Mouse (Mus musculus): ENCODE results near the gene Lgr6. TPM values are rescaled to one million over a fixed set of nuclear protein-coding genes. Genes with fewer than 3 reads are reported as not detected.

Gene Lgr6
- polyA plus RNA-seq, 1 experiment from 2014 or later: 0.76 TPM

- 3% methylated on average over 11 of the region's 11 CpGs for WGBS
Measured at GRCm38 (mm10) chr1:134962821-134963220, 142.3 kb downstream of the Lgr6 start.

GRCm38 (mm10) chr1:134962053-134962803 lies 142.8 kb downstream of the Lgr6 start, which contains the start of gene Ube2t:
TSS of gene Ube2t (plus strand) at chr1:134962565.
- Histone ChIP-seq H3K27me3 (ENCODE audit: insufficient read depth, low read length) (no peaks in the 10 kb centered on the region), H3K9me3 (ENCODE audit: low read length) (no peaks in the 10 kb centered on the region), H3K4me2 (replicated peaks; ENCODE audit: low read depth, low read length) (peak within 1 kb of the TSS; percentile 69), H3K36me3 (ENCODE audit: insufficient read depth, low read length) (0 out of 2 replicates have a peak, but pooled peaks cover 3% of the 10 kb centered on the region), H3K27ac (ENCODE audit: low read length) (peak within 1 kb of the TSS; percentile 61), H3K4me1 (ENCODE audit: insufficient read depth, low read length) (peaks cover 14% of the 10 kb centered on the region), H3K4me3 (ENCODE audit: low read length) (peak within 1 kb of the TSS; percentile 79), H3K9ac (replicated peaks; ENCODE audit: low read length) (peak within 1 kb of the TSS; percentile 78)
- 2% methylated on average over 50 of the region's 50 CpGs for WGBS
- peak; percentile 99 for ATAC-seq (ENCODE audit: low FRiP score, low TSS enrichment)

More at GRCm38 (mm10) chr1:134962821-134963220, 142.3 kb downstream of the Lgr6 start:
- 0 out of 2 replicates have a peak, but pooled peaks cover 3% of the 10 kb centered on the region for H3K36me3 ChIP-seq (ENCODE audit: insufficient read depth, low read length)
- H3K4me2 ChIP-seq (replicated peaks; ENCODE audit: low read depth, low read length): peak overlapping the region; percentile 69
- peak overlapping the region; percentile 61 for H3K27ac ChIP-seq (ENCODE audit: low read length)
- peak overlapping the region; percentile 78 for H3K9ac ChIP-seq (replicated peaks; ENCODE audit: low read length)
- ATAC-seq (ENCODE audit: low FRiP score, low TSS enrichment): peak; percentile 77; the same call in 1 of the 2 replicates
- H3K9me3 ChIP-seq (ENCODE audit: low read length): no peaks in the 10 kb centered on the region
- H3K4me3 ChIP-seq (ENCODE audit: low read length): peak overlapping the region; percentile 79
- no peaks in the 10 kb centered on the region for H3K27me3 ChIP-seq (ENCODE audit: insufficient read depth, low read length)
- peaks cover 14% of the 10 kb centered on the region for H3K4me1 ChIP-seq (ENCODE audit: insufficient read depth, low read length)

- no peak overlapping the region for H3K4me3 ChIP-seq (ENCODE audit: low read length)
- ATAC-seq (ENCODE audit: low FRiP score, low TSS enrichment): no peak
Measured at GRCm38 (mm10) chr1:134960634-134961033, 144.4 kb downstream of the Lgr6 start.

GRCm38 (mm10) chr1:134955637-134956176 lies 149.4 kb downstream of the Lgr6 start, which contains the start of gene Ppp1r12b:
TSS of gene Ppp1r12b (minus strand) at chr1:134955942.
- ATAC-seq (ENCODE audit: low FRiP score, low TSS enrichment): peak; percentile 100
- whole genome bisulfite sequencing: under 1% methylated on average over 39 of the region's 39 CpGs
- H3K27me3 ChIP-seq (ENCODE audit: insufficient read depth, low read length): no peaks in the 10 kb centered on the region
- no peaks in the 10 kb centered on the region for H3K9me3 ChIP-seq (ENCODE audit: low read length)
- H3K27ac ChIP-seq (ENCODE audit: low read length): peak within 1 kb of the TSS; percentile 91
- no peaks in the 10 kb centered on the region for H3K36me3 ChIP-seq (ENCODE audit: insufficient read depth, low read length)
- H3K4me2 ChIP-seq (replicated peaks; ENCODE audit: low read depth, low read length): peak within 1 kb of the TSS; percentile 92
- H3K4me1 ChIP-seq (ENCODE audit: insufficient read depth, low read length): peaks cover 13% of the 10 kb centered on the region
- H3K9ac ChIP-seq (replicated peaks; ENCODE audit: low read length): peak within 1 kb of the TSS; percentile 96
- peak within 1 kb of the TSS; percentile 93 for H3K4me3 ChIP-seq (ENCODE audit: low read length)

More at GRCm38 (mm10) chr1:134960634-134961033, 144.4 kb downstream of the Lgr6 start:
- Histone ChIP-seq H3K4me2 (replicated peaks; ENCODE audit: low read depth, low read length) (no peak overlapping the region), H3K9ac (replicated peaks; ENCODE audit: low read length) (no peak overlapping the region), H3K9me3 (ENCODE audit: low read length) (no peaks in the 10 kb centered on the region), H3K36me3 (ENCODE audit: insufficient read depth, low read length) (0 out of 2 replicates have a peak, but pooled peaks cover 1% of the 10 kb centered on the region), H3K4me1 (ENCODE audit: insufficient read depth, low read length) (peaks cover 14% of the 10 kb centered on the region), H3K27me3 (ENCODE audit: insufficient read depth, low read length) (no peaks in the 10 kb centered on the region), H3K27ac (ENCODE audit: low read length) (no peak overlapping the region)
- WGBS: 57% methylated on average over 7 of the region's 7 CpGs

- Histone ChIP-seq H3K9me3 (ENCODE audit: low read length) (no peaks in the 10 kb centered on the region), H3K4me3 (ENCODE audit: low read length) (peak overlapping the region; percentile 93), H3K36me3 (ENCODE audit: insufficient read depth, low read length) (no peaks in the 10 kb centered on the region), H3K27ac (ENCODE audit: low read length) (peak overlapping the region; percentile 91), H3K4me1 (ENCODE audit: insufficient read depth, low read length) (peaks cover 13% of the 10 kb centered on the region), H3K4me2 (replicated peaks; ENCODE audit: low read depth, low read length) (peak overlapping the region; percentile 92), H3K9ac (replicated peaks; ENCODE audit: low read length) (peak overlapping the region; percentile 96), H3K27me3 (ENCODE audit: insufficient read depth, low read length) (no peaks in the 10 kb centered on the region)
- ATAC-seq (ENCODE audit: low FRiP score, low TSS enrichment): peak; percentile 31; the same call in 1 of the 2 replicates
- WGBS: 4% methylated on average over 16 of the region's 16 CpGs
Measured at GRCm38 (mm10) chr1:134955050-134955636, 149.9 kb downstream of the Lgr6 start.

- Histone ChIP-seq H3K27ac (ENCODE audit: low read length) (no peak overlapping the region), H3K9ac (replicated peaks; ENCODE audit: low read length) (no peak overlapping the region), H3K4me2 (replicated peaks; ENCODE audit: low read depth, low read length) (no peak overlapping the region), H3K4me3 (ENCODE audit: low read length) (no peak overlapping the region), H3K4me1 (ENCODE audit: insufficient read depth, low read length) (peaks cover 9% of the 10 kb centered on the region), H3K9me3 (ENCODE audit: low read length) (no peaks in the 10 kb centered on the region), H3K36me3 (ENCODE audit: insufficient read depth, low read length) (peaks cover 6% of the 10 kb centered on the region; the same call in 1 of the 2 replicates), H3K27me3 (ENCODE audit: insufficient read depth, low read length) (no peaks in the 10 kb centered on the region)
- no peak for ATAC-seq (ENCODE audit: low FRiP score, low TSS enrichment)
- 97% methylated on average over 3 of the region's 3 CpGs for WGBS
Measured at GRCm38 (mm10) chr1:134949946-134950345, 155.1 kb downstream of the Lgr6 start.

- H3K27me3 ChIP-seq (ENCODE audit: insufficient read depth, low read length): no peaks in the 10 kb centered on the region
- H3K27ac ChIP-seq (ENCODE audit: low read length): no peak overlapping the region
- 87% methylated on average over 7 of the region's 7 CpGs for WGBS
- no peak overlapping the region for H3K4me3 ChIP-seq (ENCODE audit: low read length)
- no peak overlapping the region for H3K4me2 ChIP-seq (replicated peaks; ENCODE audit: low read depth, low read length)
- H3K9me3 ChIP-seq (ENCODE audit: low read length): no peaks in the 10 kb centered on the region
- H3K4me1 ChIP-seq (ENCODE audit: insufficient read depth, low read length): no peaks in the 10 kb centered on the region
- ATAC-seq (ENCODE audit: low FRiP score, low TSS enrichment): no peak
- H3K9ac ChIP-seq (replicated peaks; ENCODE audit: low read length): no peak overlapping the region
- H3K36me3 ChIP-seq (ENCODE audit: insufficient read depth, low read length): peaks cover 6% of the 10 kb centered on the region; the same call in 1 of the 2 replicates
Measured at GRCm38 (mm10) chr1:134947590-134947989, 157.5 kb downstream of the Lgr6 start.

- WGBS: 99% methylated on average over 2 of the region's 2 CpGs
- Histone ChIP-seq H3K27ac (ENCODE audit: low read length) (no peak overlapping the region), H3K4me3 (ENCODE audit: low read length) (no peak overlapping the region), H3K27me3 (ENCODE audit: insufficient read depth, low read length) (no peaks in the 10 kb centered on the region), H3K9ac (replicated peaks; ENCODE audit: low read length) (no peak overlapping the region), H3K9me3 (ENCODE audit: low read length) (no peaks in the 10 kb centered on the region), H3K4me2 (replicated peaks; ENCODE audit: low read depth, low read length) (no peak overlapping the region), H3K36me3 (ENCODE audit: insufficient read depth, low read length) (peaks cover under 1% of the 10 kb centered on the region; the same call in 1 of the 2 replicates), H3K4me1 (ENCODE audit: insufficient read depth, low read length) (peaks cover 14% of the 10 kb centered on the region)
- no peak for ATAC-seq (ENCODE audit: low FRiP score, low TSS enrichment)
Measured at GRCm38 (mm10) chr1:134942898-134943297, 162.2 kb downstream of the Lgr6 start.

GRCm38 (mm10) chr1:134940863-134941262 lies 164.2 kb downstream of the Lgr6 start:
- H3K9ac ChIP-seq (replicated peaks; ENCODE audit: low read length): no peak overlapping the region
- 29% methylated on average over 4 of the region's 4 CpGs for WGBS
- H3K36me3 ChIP-seq (ENCODE audit: insufficient read depth, low read length): no peaks in the 10 kb centered on the region
- no peak for ATAC-seq (ENCODE audit: low FRiP score, low TSS enrichment)
- H3K27me3 ChIP-seq (ENCODE audit: insufficient read depth, low read length): no peaks in the 10 kb centered on the region
- H3K9me3 ChIP-seq (ENCODE audit: low read length): no peaks in the 10 kb centered on the region
- no peak overlapping the region for H3K4me2 ChIP-seq (replicated peaks; ENCODE audit: low read depth, low read length)
- H3K4me3 ChIP-seq (ENCODE audit: low read length): no peak overlapping the region
- no peak overlapping the region for H3K27ac ChIP-seq (ENCODE audit: low read length)
- peaks cover 14% of the 10 kb centered on the region for H3K4me1 ChIP-seq (ENCODE audit: insufficient read depth, low read length)
